Mouse (Mus musculus): ENCODE results near the gene Slc8a3. TPM values are rescaled to one million over a fixed set of nuclear protein-coding genes. Genes with fewer than 3 reads are reported as not detected.

The Slc8a3 gene
- total RNA-seq, 1 experiment: 0.09 TPM

DNA sequence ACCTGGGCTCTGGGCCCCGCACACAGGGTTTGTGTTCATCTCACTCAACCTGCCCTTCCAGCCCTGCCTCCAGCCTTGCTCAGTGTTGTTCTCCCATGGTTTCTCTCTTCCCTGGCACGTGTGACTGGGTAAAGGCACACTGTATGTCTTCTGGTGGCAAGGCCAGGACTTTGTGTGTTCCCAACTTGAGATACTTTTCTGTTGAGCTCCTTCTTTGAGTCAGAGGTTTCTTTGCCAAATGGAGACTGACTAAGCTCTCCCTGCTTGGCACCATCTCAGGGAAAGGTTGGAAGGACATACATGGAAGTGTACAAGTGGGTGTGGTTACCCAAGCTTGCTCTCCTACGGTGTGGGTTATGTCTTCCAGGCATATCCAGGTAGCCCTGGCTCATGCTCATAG lies 169.8 kb downstream of the Slc8a3 start:
- Histone ChIP-seq H3K27ac (ENCODE audit: insufficient read depth, low read depth, low read length, poor library complexity, severe bottlenecking) (no peak overlapping the region), H3K4me3 (ENCODE audit: insufficient read depth in 1 of 2, low read depth in 1 of 2, low read length in 2 of 2, poor library complexity in 1 of 2, severe bottlenecking in 1 of 2) (no peak overlapping the region), H3K9ac (ENCODE audit: insufficient read depth, low read depth, low read length, poor library complexity, severe bottlenecking) (no peak overlapping the region), H3K9me3 (ENCODE audit: control insufficient read depth, insufficient read depth, low read depth, low read length) (no peaks in the 10 kb centered on the region), H3K36me3 (ENCODE audit: control insufficient read depth, insufficient read depth, low read length, poor library complexity, severe bottlenecking) (no peaks in the 10 kb centered on the region), H3K4me1 (ENCODE audit: control insufficient read depth in 2 of 2, insufficient read depth in 2 of 2, low read length in 2 of 2, poor library complexity in 1 of 2) (peaks cover 3% of the 10 kb centered on the region in 2 experiments; a peak in 2 of 4 replicates)
- no peak for DNase-seq (ENCODE audit: low read depth, low spot score)
- no peak for TF ChIP-seq CHD2 (IDR thresholded peaks at IDR 0.05; ENCODE audit: low read depth, low read length)
- TF ChIP-seq MAFK (IDR thresholded peaks at IDR 0.05; ENCODE audit: insufficient read depth, low read depth, low read length): no peak
- TF ChIP-seq ZC3H11A (IDR thresholded peaks at IDR 0.05; ENCODE audit: borderline replicate concordance, low read depth, low read length): no peak
- no peak for TF ChIP-seq ZNF384 (IDR thresholded peaks at IDR 0.05; ENCODE audit: low read depth, low read length)
- TF ChIP-seq HCFC1 (IDR thresholded peaks at IDR 0.05; ENCODE audit: borderline replicate concordance, insufficient read depth, low read length): no peak
- in situ Hi-C loops (cut with MboI; ENCODE audit: low sequenced_read_pairs in 2 of 2, unreplicated experiment in 2 of 2): no loop called here

DNA sequence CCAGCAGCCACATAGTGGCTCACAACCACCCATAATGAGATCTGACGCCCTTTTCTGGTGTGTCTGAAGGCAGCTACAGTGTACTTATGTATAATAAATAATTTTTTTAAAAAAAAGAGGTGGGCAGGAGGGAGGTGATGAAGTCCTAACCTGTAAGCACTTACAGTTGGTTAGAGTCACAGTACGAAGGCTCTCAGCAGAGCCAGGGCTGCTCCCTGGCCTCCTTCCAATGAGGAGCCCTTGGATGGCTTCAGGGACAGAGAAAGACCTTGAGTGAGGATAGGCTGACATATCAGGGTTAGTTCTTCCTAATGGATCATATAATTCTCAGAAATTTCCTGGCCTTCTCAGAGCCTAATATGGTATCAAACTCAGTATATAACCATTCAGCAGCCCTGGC lies 171.7 kb downstream of the Slc8a3 start:
- Histone ChIP-seq H3K27ac (ENCODE audit: insufficient read depth, low read depth, low read length, poor library complexity, severe bottlenecking) (no peak overlapping the region), H3K4me3 (ENCODE audit: insufficient read depth in 1 of 2, low read depth in 1 of 2, low read length in 2 of 2, poor library complexity in 1 of 2, severe bottlenecking in 1 of 2) (no peak overlapping the region), H3K4me1 (ENCODE audit: control insufficient read depth in 2 of 2, insufficient read depth in 2 of 2, low read length in 2 of 2, poor library complexity in 1 of 2) (no peaks in the 10 kb centered on the region), H3K9ac (ENCODE audit: insufficient read depth, low read depth, low read length, poor library complexity, severe bottlenecking) (no peak overlapping the region), H3K9me3 (ENCODE audit: control insufficient read depth, insufficient read depth, low read depth, low read length) (no peaks in the 10 kb centered on the region), H3K36me3 (ENCODE audit: control insufficient read depth, insufficient read depth, low read length, poor library complexity, severe bottlenecking) (no peaks in the 10 kb centered on the region)
- no peak for DNase-seq (ENCODE audit: low read depth, low spot score)
- in situ Hi-C loops (cut with MboI; ENCODE audit: low sequenced_read_pairs in 2 of 2, unreplicated experiment in 2 of 2): no loop called here
- TF ChIP-seq MAFK (IDR thresholded peaks at IDR 0.05; ENCODE audit: insufficient read depth, low read depth, low read length): no peak
- no peak for TF ChIP-seq HCFC1 (IDR thresholded peaks at IDR 0.05; ENCODE audit: borderline replicate concordance, insufficient read depth, low read length)
- no peak for TF ChIP-seq ZNF384 (IDR thresholded peaks at IDR 0.05; ENCODE audit: low read depth, low read length)

DNA sequence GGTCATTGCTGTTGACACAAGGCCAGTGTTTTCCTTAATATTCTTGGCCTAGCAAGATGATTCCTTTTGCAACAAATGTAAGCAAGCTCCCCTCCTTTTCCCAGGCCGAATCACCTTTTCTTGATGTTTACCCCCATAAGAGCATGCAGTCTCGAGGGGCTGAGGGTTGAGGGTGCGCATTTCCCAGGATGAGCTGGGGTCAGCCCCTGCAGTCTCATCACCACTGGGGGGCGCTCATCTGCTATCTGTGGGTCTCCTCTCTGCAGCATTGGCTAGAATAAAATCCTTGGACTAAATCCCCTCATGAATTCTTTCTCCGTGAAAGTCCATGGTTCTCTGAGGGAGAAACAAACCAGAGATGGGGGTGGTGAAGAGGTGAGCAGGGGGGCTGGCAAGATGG lies 172.1 kb downstream of the Slc8a3 start:
- Histone ChIP-seq H3K9me3 (ENCODE audit: control insufficient read depth, insufficient read depth, low read depth, low read length) (no peaks in the 10 kb centered on the region), H3K4me1 (ENCODE audit: control insufficient read depth in 2 of 2, insufficient read depth in 2 of 2, low read length in 2 of 2, poor library complexity in 1 of 2) (no peaks in the 10 kb centered on the region), H3K36me3 (ENCODE audit: control insufficient read depth, insufficient read depth, low read length, poor library complexity, severe bottlenecking) (no peaks in the 10 kb centered on the region), H3K4me3 (ENCODE audit: insufficient read depth in 1 of 2, low read depth in 1 of 2, low read length in 2 of 2, poor library complexity in 1 of 2, severe bottlenecking in 1 of 2) (no peak overlapping the region), H3K27ac (ENCODE audit: insufficient read depth, low read depth, low read length, poor library complexity, severe bottlenecking) (no peak overlapping the region), H3K9ac (ENCODE audit: insufficient read depth, low read depth, low read length, poor library complexity, severe bottlenecking) (no peak overlapping the region)
- TF ChIP-seq ZC3H11A (IDR thresholded peaks at IDR 0.05; ENCODE audit: borderline replicate concordance, low read depth, low read length): no peak
- no peak for TF ChIP-seq HCFC1 (IDR thresholded peaks at IDR 0.05; ENCODE audit: borderline replicate concordance, insufficient read depth, low read length)
- no peak for TF ChIP-seq ZNF384 (IDR thresholded peaks at IDR 0.05; ENCODE audit: low read depth, low read length)
- TF ChIP-seq CHD2 (IDR thresholded peaks at IDR 0.05; ENCODE audit: low read depth, low read length): no peak
- TF ChIP-seq MAFK (IDR thresholded peaks at IDR 0.05; ENCODE audit: insufficient read depth, low read depth, low read length): no peak
- in situ Hi-C loops (cut with MboI; ENCODE audit: low sequenced_read_pairs in 2 of 2, unreplicated experiment in 2 of 2): no loop called here
- DNase-seq (ENCODE audit: low read depth, low spot score): peak; percentile 28

DNA sequence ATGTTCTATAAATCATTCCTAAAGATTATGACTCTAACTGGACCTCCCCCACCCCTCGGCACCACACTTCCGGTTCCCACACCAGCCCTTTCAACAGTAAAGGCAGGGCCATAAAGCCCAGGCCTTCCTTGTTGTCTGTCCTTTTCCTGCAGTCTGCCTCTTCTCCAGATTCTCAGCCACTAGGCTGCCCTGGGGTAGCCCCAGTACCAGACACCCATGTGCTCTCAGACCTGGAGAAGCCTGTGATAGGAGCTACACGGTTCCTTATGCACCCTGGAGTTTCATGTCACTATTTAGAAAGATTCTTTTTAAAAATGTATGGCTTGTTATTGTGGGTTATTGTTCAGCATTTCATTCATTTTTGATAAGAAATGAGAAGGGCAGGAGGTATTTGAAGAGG lies 172.6 kb downstream of the Slc8a3 start:
- H3K4me1 ChIP-seq (ENCODE audit: control insufficient read depth in 2 of 2, insufficient read depth in 2 of 2, low read length in 2 of 2, poor library complexity in 1 of 2): no peaks in the 10 kb centered on the region
- H3K9me3 ChIP-seq (ENCODE audit: control insufficient read depth, insufficient read depth, low read depth, low read length): no peaks in the 10 kb centered on the region
- H3K9ac ChIP-seq (ENCODE audit: insufficient read depth, low read depth, low read length, poor library complexity, severe bottlenecking): no peak overlapping the region
- no peak for DNase-seq (ENCODE audit: low read depth, low spot score)
- no peak overlapping the region for H3K27ac ChIP-seq (ENCODE audit: insufficient read depth, low read depth, low read length, poor library complexity, severe bottlenecking)
- H3K36me3 ChIP-seq (ENCODE audit: control insufficient read depth, insufficient read depth, low read length, poor library complexity, severe bottlenecking): no peaks in the 10 kb centered on the region
- TF ChIP-seq HCFC1 (IDR thresholded peaks at IDR 0.05; ENCODE audit: borderline replicate concordance, insufficient read depth, low read length): no peak
- no peak for TF ChIP-seq ZC3H11A (IDR thresholded peaks at IDR 0.05; ENCODE audit: borderline replicate concordance, low read depth, low read length)
- no peak for TF ChIP-seq ZNF384 (IDR thresholded peaks at IDR 0.05; ENCODE audit: low read depth, low read length)
- TF ChIP-seq MAFK (IDR thresholded peaks at IDR 0.05; ENCODE audit: insufficient read depth, low read depth, low read length): no peak
- no peak for TF ChIP-seq CHD2 (IDR thresholded peaks at IDR 0.05; ENCODE audit: low read depth, low read length)
- in situ Hi-C loops (cut with MboI; ENCODE audit: low sequenced_read_pairs in 2 of 2, unreplicated experiment in 2 of 2): no loop called here
- no peak overlapping the region for H3K4me3 ChIP-seq (ENCODE audit: insufficient read depth in 1 of 2, low read depth in 1 of 2, low read length in 2 of 2, poor library complexity in 1 of 2, severe bottlenecking in 1 of 2)

DNA sequence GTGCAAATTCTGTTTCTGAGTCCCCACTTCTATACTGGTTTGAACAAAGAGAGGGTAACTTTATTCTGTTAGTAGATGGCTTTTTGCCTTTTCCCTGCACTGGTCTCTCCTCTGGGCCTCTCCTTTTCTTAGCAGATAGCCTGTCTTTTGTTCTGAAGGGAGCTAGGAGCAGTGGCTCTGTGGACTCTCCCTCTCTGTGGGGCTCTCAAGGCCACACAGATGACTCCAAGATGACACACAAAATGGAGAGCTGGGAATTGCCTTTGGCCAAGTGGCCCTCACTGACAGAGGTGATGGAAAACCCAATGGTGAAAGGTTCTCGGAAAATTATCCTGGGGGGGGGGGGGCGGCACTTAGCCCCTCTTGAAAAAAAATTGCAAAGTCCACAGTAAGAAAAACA lies 173.0 kb downstream of the Slc8a3 start:
- peaks cover 3% of the 10 kb centered on the region; the same call in 1 of the 2 replicates for H3K36me3 ChIP-seq (ENCODE audit: control insufficient read depth, insufficient read depth, low read length, poor library complexity, severe bottlenecking)

More for the DNA sequence above, 173.0 kb downstream of the Slc8a3 start:
- no peak overlapping the region for H3K4me3 ChIP-seq (ENCODE audit: insufficient read depth in 1 of 2, low read depth in 1 of 2, low read length in 2 of 2, poor library complexity in 1 of 2, severe bottlenecking in 1 of 2)
- H3K4me1 ChIP-seq (ENCODE audit: control insufficient read depth in 2 of 2, insufficient read depth in 2 of 2, low read length in 2 of 2, poor library complexity in 1 of 2): no peaks in the 10 kb centered on the region
- no peak overlapping the region for H3K27ac ChIP-seq (ENCODE audit: insufficient read depth, low read depth, low read length, poor library complexity, severe bottlenecking)
- no peak for DNase-seq (ENCODE audit: low read depth, low spot score)
- in situ Hi-C loops (cut with MboI; ENCODE audit: low sequenced_read_pairs in 2 of 2, unreplicated experiment in 2 of 2): no loop called here
- H3K9ac ChIP-seq (ENCODE audit: insufficient read depth, low read depth, low read length, poor library complexity, severe bottlenecking): no peak overlapping the region
- TF ChIP-seq ZNF384 (IDR thresholded peaks at IDR 0.05; ENCODE audit: low read depth, low read length): no peak
- TF ChIP-seq MAFK (IDR thresholded peaks at IDR 0.05; ENCODE audit: insufficient read depth, low read depth, low read length): no peak
- TF ChIP-seq CHD2 (IDR thresholded peaks at IDR 0.05; ENCODE audit: low read depth, low read length): no peak
- TF ChIP-seq ZC3H11A (IDR thresholded peaks at IDR 0.05; ENCODE audit: borderline replicate concordance, low read depth, low read length): no peak
- no peak for TF ChIP-seq HCFC1 (IDR thresholded peaks at IDR 0.05; ENCODE audit: borderline replicate concordance, insufficient read depth, low read length)
- H3K9me3 ChIP-seq (ENCODE audit: control insufficient read depth, insufficient read depth, low read depth, low read length): no peaks in the 10 kb centered on the region
